Mouse (Mus musculus): ENCODE results near the gene Olfr401.
"Not testable (repeated sequence)": the region's sequence is repeated elsewhere in the genome, so short reads cannot be mapped to it uniquely, and the experiment has no call there.

Olfr401 gene

DNA sequence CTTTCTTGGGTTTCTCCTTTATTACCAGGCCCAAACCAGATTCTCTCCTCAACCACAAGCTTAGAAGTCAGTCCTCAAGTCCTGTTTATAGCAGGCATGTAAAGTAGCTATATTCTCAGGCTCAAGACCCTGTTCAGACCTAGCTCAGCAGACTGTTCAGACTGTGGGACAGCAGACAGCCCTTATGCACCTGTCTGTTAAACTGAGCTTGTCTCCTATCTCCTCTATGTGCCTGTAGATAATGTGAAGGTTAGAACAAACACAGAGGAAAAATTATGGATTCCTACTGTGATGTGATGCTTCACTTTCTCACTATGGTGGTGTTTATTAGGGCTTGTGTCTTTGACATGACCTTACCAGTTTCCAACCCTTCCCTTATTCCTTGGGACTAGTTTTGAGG, at the start of gene Olfr401:
TSS of gene Olfr401 (plus strand) at position 301 of the 400 bp plus-strand sequence.
- DNase-seq (ENCODE audit: low read depth), result no peak

DNA sequence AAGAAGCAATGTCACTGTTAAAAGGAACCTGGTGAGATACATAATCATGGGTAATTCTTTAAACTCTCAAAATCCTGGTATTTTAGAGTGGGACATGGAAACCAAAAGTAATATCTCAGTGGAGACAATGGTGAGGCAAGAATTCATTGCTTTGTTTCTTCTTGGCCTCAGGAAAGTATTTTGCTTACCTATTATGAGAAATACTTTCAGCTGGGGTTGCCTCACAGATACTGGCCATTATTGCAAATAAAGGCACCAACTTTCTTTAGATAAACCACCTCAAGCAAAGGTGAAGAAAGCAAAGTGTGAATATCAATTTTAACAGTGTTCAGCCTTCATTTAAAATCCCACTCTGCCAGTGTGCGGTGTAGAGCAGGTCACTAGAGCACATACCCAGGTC, 43.9 kb upstream of the Olfr401 start, which contains the start of gene Zfp616:
TSS of gene Zfp616 (plus strand) at position 301 of the 400 bp plus-strand sequence.
- no peak for DNase-seq (ENCODE audit: low read depth)

DNA sequence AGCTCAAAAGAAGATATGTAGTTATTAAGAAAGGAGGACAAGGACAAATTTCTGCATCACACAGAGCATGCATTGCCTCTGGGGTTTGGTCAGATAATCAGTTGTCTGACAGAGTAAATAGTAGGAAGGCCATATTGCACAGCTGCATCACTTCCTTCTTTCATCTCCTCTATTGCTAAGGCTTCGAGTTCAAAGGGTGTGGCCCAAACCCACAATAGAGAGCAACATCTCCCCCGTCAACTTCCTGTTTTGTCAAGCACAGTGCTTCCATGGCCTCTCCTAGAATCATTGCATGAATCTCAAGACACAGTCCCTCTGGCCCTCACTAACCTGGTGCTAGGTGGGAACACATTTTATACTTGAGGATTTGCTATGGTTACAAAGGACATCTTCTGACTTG, 12.8 kb upstream of the Olfr401 start:
- DNase-seq (ENCODE audit: low read depth), result peak; percentile 10

DNA sequence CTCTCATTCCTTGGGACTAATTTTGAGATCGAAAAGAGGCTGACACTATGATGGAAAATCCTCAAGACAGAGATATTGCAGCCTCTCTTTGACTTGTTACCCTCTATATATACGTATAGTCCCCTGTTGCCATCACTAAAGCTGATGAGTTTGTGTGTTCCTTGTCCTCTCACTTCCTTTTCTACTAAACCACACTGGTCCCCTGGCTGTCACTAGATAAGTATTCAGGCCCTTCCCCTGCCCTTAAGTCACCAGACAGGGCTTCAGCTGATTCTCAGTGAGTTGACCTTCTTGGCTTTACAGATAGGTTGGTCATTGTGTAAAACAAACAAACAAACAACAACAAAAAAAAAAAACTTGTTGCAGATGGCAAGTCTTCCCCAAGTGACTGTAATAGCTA, 12.0 kb upstream of the Olfr401 start:
- no peak for DNase-seq (ENCODE audit: low read depth)

DNA sequence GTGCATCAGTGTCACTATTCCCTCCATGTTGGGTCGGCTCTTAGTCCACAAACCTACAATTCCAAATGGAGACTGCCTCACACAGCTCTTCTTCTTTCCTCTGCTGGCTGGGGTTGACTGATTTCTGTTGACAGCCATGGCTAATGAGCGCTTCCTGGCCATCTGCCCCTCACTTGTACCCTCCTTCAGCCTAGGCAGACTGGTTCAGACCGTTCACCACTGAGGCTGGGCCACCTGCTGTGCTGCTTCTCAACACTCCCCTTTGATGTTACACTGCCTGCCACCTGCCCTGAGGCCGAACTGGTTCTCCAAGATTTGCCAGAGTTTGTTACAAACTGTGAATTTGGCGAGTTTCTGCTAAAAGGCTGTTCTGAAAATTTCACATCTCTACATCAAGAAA, 8.4 kb upstream of the Olfr401 start:
- no peak for DNase-seq (ENCODE audit: low read depth)

DNA sequence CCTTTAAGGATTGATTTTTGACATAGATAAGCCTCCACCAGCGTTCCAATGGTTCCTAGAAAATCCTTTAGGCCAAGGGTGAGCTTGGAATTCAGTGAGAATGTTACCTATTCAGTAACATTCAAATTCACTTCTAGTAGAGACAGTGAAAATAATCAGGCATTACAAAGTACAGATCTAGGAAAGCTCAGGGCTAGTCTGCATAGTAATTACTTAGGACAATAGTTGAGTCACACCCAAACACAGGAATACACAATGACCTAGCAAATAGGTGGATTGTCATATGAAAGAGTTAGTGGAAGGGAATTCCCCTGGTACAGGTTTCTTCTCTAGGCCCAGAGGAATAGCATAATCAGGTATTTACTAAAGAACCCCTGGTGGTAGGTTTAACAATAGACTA, 26.5 kb downstream of the Olfr401 start:
- not testable (repeated sequence) for DNase-seq (ENCODE audit: low read depth)

DNA sequence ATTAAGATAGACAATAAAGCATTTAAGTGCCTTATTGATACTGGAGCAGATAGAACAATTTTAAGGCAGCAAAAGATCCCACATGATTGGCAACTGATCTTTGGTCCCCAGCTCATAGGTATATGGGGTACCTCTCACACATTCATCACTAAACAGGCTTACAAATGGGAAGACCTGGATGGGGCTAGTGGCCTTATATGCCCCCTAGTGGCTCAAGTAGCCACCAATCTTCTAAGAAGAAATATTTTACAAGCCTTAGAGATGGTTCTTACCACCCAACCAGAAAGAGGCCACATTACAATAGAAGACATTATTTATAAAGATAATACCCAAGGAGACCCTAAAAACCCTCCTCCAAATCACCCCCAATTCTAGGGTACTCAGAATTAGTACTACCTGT, 32.4 kb downstream of the Olfr401 start:
- DNase-seq (ENCODE audit: low read depth), result no peak

DNA sequence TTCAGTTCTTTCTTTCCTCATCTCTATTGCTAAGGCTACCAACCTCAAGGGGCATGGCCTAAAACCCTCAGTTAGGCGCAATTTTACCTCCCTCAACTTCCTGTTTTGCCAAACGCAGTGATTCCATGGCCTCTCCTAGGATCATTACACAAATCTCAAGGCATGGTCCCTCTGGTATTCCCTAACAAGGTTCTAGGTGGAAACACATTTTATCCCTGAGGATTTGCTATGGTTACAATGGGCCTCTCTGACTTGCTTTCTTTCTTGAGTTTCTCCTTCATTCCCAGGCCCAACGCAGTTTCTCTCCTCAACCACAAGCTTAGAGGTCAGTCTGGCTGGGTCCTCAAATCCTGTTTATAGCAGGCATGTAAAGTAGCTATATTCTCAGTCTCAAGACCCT, 39.7 kb downstream of the Olfr401 start, which contains the start of gene Olfr402:
TSS of gene Olfr402 (plus strand) at position 301 of the 400 bp plus-strand sequence.
- no peak for DNase-seq (ENCODE audit: low read depth)

DNA sequence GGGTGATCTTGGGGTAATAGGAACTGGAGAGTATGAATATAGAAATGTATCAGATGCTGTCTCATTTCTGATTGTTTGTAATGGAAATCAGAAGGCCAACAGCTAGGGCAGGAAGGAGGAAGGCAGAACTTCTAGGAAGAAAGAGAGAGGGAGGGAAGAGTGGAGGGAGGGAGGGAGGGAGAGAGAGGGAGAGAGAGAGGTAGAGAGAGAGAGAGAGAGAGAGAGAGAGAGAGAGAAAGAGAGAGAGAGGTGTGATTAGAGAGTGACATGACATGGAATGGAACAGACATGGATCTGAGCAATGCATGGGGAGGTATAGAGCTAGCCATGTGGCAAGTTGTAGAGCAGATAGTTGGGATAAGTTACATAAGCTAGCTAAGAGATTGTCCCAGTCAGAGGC, 55.3 kb downstream of the Olfr401 start:
- DNase-seq (ENCODE audit: low read depth), result no peak
